Mouse (Mus musculus): ENCODE measurements at regions not wholly inside any gene's neighbourhood (a gene's known extent, or its start where the extent isn't known, plus 50 kb on each side); places are given as distances from the start of the nearest gene placed in this dataset.

GRCm38 (mm10) chr8:116452806-116453205 is 52.0 kb upstream of the Dynlrb2 start:
- intact Hi-C loops (cut with DNase I) = no loop called here

DNA sequence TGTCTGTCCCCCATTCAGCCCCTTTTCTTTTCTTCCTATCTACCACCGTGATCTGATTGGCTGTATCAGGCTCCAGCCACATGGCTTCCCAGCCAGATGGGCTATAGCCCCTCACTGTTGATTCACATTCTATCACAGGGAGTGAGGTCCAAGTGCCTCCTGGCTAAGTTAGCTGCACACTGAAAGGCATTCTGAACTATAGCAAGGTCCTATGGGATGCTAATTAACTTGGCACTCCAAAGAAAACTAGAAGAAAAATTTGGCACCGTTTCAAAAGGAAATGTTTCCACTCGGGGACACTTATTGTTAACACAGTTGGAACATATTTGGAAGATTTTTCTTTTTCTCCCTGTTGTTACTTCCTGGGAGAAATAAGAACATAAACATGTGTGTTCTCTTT is 53.4 kb upstream of the Dynlrb2 start:
- intact Hi-C loops (cut with DNase I) = no loop called here
- no peak for DNase-seq (ENCODE audit: low spot score in 2 of 2)

More at GRCm38 (mm10) chr8:116452806-116453205, 52.0 kb upstream of the Dynlrb2 start:
- DNase-seq (ENCODE audit: low spot score in 2 of 2) = no peak

DNA sequence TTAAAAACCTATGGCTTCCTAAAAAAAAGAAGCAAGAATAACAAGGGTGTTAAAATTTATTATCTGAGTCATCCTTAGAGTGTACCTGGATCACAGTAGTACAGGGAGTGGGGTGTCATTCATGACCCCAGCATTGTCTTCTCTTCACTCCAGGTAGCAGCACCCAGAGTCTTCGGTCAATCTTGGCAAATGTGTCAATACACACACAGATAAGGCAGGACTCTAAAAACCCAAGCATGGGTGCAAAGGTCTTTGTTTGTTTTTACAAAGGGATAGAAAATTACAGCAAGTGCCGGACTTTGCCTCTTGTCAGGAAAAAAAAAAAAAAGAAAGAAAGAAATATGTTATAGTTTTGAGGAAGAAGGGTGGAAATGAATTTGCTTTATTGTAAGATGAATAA is 57.3 kb upstream of the Dynlrb2 start:
- intact Hi-C loops (cut with DNase I) = no loop called here
- no peak for DNase-seq (ENCODE audit: low spot score in 2 of 2)

DNA sequence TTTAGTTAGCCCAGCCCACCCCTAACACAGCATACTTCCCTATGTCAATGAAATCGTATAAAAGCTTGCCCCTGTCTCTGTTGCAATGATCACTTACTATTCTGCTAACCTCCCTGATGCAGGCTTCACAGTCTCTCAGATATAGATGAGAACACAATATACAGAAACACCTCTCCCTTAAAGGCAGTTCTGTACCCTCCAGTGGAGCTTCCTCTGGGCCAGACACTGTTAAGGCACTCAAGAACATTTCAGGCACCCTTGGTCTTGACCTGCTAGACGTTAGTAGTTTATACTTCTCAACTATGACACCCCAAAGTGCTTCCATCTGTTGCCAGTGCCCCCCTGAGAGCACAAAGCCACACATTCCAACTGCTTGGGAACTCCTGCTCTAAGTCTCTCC is 61.9 kb upstream of the Dynlrb2 start:
- no peak for DNase-seq (ENCODE audit: low spot score in 2 of 2)
- intact Hi-C loops (cut with DNase I) = no loop called here

DNA sequence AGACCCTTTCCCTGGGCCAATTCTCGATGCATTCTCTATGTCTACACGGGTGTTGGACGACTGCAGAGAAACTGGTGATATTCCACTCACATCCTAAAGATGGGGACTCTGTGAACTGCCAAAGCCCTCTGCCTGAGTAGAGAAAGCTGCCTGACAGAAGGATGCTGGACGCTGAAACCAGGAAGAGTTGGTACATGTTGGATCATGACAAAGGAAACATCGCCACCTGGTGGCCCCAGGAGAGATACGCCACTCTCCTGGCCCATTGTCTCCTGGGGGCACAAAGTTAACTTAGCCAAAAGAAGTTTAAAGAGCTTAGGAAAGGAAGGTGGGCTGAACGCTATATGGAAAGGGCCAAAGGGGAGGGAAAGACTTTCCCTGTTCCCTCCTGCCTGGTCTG is 65.9 kb upstream of the Dynlrb2 start:
- DNase-seq (ENCODE audit: low spot score in 2 of 2) = peak; percentile 58 to 61
- intact Hi-C loops (cut with DNase I) = loop anchor here (2.0 to 10.0 kb wide), 5 partner anchors 734 to 1986 kb away; partner anchors contain the start of gene Maf

- intact Hi-C loops (cut with DNase I) = loop anchor here (5.0 to 10.0 kb wide), 4 partner anchors 731 to 1901 kb away; partner anchors contain the start of gene Maf
- no peak for DNase-seq (ENCODE audit: low spot score in 2 of 2)
Observed at GRCm38 (mm10) chr8:116435268-116435980, 69.3 kb upstream of the Dynlrb2 start.

DNA sequence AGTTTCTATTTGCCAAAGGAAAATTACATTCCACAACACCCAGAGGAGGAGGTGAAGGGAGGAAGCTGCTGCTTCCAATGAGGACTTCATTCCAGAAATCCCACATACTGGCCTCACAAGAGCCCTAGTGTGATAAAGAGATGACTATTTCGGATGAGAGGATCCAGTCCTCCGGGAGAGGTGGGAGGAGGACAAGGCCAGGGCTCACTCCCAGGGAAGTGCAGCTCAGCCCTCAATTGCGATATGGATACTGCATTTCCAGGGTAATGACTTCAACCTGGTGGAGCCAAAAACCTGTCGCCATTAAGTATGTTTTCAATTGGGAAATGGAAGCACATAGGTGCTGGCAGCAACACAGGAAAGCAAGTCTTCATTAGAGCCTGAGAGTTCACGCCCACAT is 74.7 kb upstream of the Dynlrb2 start:
- no peak for DNase-seq (ENCODE audit: low spot score in 2 of 2)
- intact Hi-C loops (cut with DNase I) = loop anchor here (10.0 kb wide), 2 partner anchors 725 to 1895 kb away; partner anchors contain the start of gene Maf

- intact Hi-C loops (cut with DNase I) = loop anchor here (10.0 kb wide), 2 partner anchors 725 to 1895 kb away; partner anchors contain the start of gene Maf
- DNase-seq (ENCODE audit: low spot score in 2 of 2) = no peak
Observed at GRCm38 (mm10) chr8:116429649-116430048, 75.1 kb upstream of the Dynlrb2 start.

DNA sequence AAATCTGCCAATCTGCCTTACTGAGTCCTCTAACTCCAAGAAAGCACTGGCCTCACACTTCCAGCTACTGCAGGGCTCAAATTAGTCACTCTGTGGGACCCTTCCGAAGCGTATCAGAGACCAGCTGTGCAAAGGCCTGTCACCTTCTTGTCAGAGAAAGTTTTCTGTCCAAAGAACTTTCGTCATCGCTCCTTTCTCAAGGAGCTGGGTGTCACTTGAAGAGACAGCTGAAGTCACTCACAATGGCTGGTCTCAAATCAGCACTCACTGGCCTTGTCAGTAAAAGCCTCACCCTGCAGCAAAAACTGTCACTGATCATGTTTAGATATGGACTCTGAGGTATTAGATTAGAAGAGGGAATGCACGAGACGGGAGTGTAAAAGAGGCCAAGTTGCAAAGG is 81.9 kb upstream of the Dynlrb2 start:
- DNase-seq (ENCODE audit: low spot score in 2 of 2) = no peak
- intact Hi-C loops (cut with DNase I) = no loop called here

DNA sequence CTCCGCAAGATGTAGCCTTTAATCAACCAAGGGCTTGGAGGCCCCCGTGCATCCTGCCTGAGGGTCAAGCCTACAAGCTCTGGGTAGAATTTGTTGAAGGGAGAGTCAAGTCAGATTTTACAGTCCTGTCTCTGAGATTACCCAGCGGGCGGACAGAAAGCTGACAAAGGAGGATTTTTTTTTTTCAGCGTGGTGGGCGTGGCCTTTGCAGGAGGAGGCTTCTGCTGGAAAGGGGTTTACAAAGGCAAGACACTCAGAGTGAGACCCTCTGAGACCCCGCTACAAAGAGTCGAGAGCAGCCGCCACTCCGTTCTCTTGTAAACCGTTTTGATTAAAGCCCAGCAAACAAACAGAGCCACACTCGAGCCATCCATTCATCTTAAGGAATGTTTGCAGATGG is 92.1 kb upstream of the Dynlrb2 start:
- intact Hi-C loops (cut with DNase I) = no loop called here

DNA sequence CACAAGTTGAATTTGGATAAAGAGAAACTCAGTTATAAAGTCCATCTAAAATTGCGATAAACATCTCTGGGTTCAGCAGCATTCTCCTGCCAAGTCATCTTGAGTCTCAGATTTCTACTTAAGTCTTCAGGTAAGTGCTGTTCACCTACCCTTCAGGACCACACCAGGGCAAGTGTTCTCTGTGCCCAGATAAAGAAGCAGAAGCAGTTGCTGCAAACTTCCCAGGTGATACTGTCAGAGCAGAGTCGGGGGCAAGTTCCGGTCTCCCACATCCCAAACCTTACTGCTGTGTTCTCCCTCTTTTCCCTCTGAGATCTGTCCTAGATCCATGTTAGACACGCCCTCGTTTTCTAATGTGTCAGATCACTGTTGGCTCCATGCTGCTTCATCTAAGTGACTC is 94.7 kb upstream of the Dynlrb2 start:
- DNase-seq (ENCODE audit: low spot score in 2 of 2) = no peak
- intact Hi-C loops (cut with DNase I) = no loop called here

More for the DNA sequence above, 92.1 kb upstream of the Dynlrb2 start:
- DNase-seq (ENCODE audit: low spot score in 2 of 2) = no peak

DNA sequence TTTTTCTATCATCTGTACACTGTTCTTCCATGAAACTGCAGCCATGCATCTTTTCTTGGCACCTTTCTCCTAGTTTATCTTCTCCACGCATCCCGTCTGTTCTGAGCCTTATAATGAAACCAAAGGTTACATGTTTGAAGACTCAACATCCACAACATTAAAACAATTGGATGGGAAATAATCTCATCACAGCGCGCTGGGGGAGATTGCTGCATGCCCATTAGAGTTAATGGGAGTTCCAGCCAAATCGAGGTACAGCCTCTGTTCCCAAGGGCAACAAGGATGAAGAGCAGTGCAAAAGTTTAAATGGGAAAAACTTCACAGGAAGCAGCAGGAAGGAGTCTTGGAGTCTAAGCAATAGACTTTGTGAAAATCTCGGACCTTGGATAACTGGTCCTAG is 95.8 kb upstream of the Dynlrb2 start:
- intact Hi-C loops (cut with DNase I) = no loop called here
- DNase-seq (ENCODE audit: low spot score in 2 of 2) = no peak

DNA sequence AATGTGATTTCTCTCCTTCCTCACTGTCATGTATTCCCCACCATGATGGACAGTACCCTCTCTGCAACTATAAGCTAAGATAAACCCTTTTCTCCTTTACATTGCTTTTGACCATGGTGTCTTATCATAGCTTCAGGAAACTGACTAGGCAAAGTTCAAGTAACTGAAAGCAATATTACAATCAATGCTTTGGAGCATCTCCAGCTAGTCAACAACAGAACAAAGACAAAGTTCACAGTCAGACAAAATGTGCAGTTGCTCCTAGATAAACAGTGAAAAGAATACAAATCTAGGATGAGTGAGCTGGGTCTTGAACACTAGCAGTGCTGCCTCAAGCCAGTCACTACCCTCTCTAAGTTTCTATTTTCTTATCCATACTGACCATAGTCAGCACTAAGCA is 100.2 kb upstream of the Dynlrb2 start:
- no peak for DNase-seq (ENCODE audit: low spot score in 2 of 2)
- intact Hi-C loops (cut with DNase I) = no loop called here

DNA sequence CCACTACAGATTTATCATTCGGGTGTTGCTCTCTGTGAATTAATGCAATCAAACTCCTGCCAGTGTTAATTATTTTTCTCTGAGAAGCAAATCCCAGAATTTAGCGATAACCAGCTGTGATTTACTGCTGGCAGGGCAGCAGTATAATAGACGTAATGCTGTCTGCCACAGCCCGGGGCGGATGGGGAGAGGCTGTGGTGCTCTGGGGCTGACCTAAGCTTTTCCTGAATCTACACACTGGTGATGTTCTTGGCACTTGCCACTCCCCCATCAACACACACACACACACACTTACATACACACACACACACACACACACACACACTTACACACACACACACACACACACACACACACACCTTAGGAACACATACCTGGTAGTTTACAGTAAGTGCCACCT is 101.4 kb upstream of the Dynlrb2 start:
- DNase-seq (ENCODE audit: low spot score in 2 of 2) = no peak
- intact Hi-C loops (cut with DNase I) = no loop called here

GRCm38 (mm10) chr8:116399452-116399851 is 105.3 kb upstream of the Dynlrb2 start:
- intact Hi-C loops (cut with DNase I) = no loop called here
- no peak for DNase-seq (ENCODE audit: low spot score in 2 of 2)

GRCm38 (mm10) chr8:116398565-116399205 is 106.1 kb upstream of the Dynlrb2 start:
- no peak for DNase-seq (ENCODE audit: low spot score in 2 of 2)
- intact Hi-C loops (cut with DNase I) = no loop called here

DNA sequence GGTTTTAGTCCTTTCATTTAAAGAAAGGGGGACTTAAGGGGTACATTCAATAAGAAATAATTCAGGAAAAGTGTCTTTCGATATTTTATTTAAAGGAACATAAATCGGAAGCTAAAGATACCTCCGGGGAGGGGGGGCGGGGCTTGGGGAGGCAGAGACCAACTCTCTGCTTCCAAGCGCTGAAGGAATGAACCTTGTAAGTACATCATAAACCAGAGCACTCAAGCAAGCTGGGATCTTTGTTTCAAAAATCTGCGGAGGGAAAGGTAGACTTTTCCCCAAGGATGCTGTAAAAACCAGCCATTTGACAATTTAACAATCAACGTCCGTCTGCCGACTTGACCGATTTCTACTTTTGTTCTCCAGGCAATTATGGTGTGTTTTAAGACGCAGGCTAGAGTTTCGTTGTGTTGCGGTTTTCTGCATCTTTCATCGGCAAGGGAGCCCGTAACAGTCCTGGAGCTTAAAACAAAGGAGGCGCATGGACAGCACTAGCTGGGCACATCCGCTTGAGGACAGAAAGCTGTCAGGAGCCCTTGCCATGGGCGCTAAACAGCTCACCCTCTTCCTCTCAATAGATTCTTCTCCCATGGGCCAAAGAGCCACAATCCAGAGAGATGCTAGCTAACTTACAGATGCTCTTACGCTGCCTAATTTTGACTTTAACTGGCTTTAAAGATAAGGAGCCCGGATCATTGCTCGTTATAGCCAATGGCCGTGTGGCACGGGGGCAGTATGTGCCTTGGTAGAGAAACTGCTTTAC is 119.4 kb upstream of the Dynlrb2 start:
- DNase-seq (ENCODE audit: low spot score in 2 of 2) = no peak
- intact Hi-C loops (cut with DNase I) = no loop called here

GRCm38 (mm10) chr8:116384418-116385089 is 120.2 kb upstream of the Dynlrb2 start:
- no peak for DNase-seq (ENCODE audit: low spot score in 2 of 2)
- intact Hi-C loops (cut with DNase I) = no loop called here

DNA sequence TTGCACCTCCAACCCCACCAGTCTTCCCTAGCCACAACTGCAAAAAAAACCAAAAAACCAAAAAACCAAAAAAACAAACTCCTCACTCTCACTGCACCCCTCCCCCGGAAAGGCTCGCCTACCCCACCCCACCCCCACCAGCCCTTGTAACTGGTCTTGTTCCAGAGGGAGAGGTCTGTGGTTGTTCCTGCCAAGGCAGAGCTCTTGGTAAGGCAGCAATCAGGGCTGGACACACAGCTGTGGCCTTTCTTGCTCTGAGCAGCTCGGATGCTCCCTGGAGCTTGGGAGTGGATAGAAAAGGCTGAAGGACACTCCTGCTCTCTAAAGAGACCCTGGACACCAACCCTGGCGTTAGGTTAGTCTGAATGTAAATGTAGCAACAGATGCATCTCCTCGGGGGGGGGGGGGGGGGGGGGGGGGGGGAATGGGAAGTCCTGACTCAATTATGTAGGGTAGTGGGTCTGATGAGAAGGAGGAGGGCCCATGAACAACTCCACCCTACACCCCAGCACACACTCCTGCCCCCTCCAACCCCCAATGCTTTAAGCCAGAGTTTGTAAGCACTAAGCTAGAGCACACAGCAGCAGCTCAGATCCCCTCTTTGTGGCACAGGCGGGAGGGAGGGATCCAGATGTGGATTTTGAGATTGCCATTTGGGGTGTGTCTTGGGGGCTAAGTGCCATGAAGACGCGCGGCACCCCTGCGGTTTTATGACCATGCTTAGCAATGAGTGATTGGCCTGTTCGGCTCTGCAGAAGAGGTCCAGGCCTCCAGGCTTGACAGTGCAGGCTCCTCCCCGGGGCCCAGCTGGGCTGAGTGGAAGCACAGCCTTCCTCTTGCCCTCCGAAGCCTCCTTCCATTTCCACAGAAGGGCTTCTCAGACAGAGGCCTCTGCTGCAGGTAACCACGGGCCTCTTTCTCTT is 121.0 kb upstream of the Dynlrb2 start:
- intact Hi-C loops (cut with DNase I) = no loop called here

More for the DNA sequence above, 121.0 kb upstream of the Dynlrb2 start:
- no peak for DNase-seq (ENCODE audit: low spot score in 2 of 2)

Data from left cerebral cortex, postnatal 36 days (tissue).